Mouse (Mus musculus): Measurements from ENCODE around the gene Pxdc1. TPM values are rescaled to one million over a fixed set of nuclear protein-coding genes. Genes with fewer than 3 reads are reported as not detected.

The Pxdc1 gene
- polyA plus RNA-seq, 1 experiment from 2014 or later = 11.1 TPM

Other genes with a start within 250 kb of the Pxdc1 start
- gene Fam50b, start 81.4 kb upstream of the Pxdc1 start, polyA plus RNA-seq (2015; fragmentation: Nextera tagmentation; extraction: Ambion mirVana) = not detected in 2 replicates
- 65.7 and 74.3 TPM in 2 replicates for gene Prpf4b, start 221.8 kb upstream of the Pxdc1 start, polyA plus RNA-seq (2015; fragmentation: Nextera tagmentation; extraction: Ambion mirVana)